Mouse (Mus musculus) G1E (cell line): ENCODE measurements around the gene Rabl3.

Experiments used
- CTCF ChIP-seq: IDR thresholded peaks from 2 replicates; pipeline ENCODE4 v1.5.1; 2012; ENCODE audit warnings: low read depth, low read length, inconsistent platforms, mixed read lengths
- TAL1 ChIP-seq: conservative IDR thresholded peaks from 2 replicates; pipeline ENCODE4 v1.6.1; 2012; ENCODE audit warnings: low read depth, low read length, inconsistent platforms, mixed read lengths

DNA sequence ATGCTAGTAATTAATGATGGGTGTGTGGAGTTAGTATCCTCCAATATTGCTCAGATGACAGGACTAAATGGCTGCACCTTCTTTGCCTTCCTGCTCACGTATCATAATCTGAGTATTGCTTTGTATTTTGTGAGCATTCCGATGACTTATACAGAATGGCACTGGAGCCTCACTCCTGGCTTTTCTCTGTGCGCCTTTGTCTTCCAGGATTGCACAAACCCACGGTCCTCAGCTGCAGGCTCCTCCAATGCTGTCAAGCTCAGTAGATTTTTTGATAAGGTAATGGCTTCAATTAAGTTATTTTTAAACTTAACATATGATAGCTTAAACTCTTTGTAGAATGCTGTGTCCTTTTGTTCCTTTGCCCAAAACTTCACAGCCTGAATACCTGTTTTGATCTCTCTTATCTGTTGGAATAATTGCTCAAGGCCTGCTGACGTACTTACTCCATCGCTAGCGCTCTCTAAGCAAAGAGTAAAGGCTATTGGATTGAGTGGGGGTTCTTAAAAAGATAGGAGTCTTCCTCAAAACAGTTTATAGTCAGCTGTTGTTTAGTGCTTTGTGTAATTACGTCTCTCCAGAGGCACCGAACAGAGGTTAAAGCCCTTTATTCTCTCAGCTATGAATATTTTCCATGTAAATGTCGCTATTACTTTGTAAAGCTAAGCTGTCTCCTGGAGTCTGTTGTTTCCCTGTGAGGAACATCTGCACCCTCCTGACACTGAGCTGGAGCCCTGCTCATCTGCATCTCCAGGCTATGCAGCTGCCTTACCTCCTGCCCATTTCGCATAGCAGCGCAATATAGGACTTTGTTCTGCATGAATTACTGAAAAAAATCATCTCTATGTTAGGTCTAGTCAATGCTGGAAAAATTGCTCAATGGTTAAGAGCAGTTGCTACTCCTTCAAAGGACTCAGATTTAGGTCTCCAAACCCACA, 27.7 kb downstream of the Rabl3 start:
- TF ChIP-seq TAL1 (no peak), CTCF (no peak)
